Mouse (Mus musculus) gastrocnemius, postnatal 14 days (tissue): Measurements from ENCODE around the gene Slc2a5. TPM values are rescaled to one million over a fixed set of nuclear protein-coding genes. Genes with fewer than 3 reads are reported as not detected.

Experiments used
- DNase-seq: peaks from one replicate; pipeline ENCODE4 v3.0.0; 2021; ENCODE audit warnings: mixed read lengths
- intact Hi-C: fragments of 180-260 bp; cut with DNase I; formaldehyde crosslinking; loops from one replicate; pipeline ENCODE4 v1.15.1; 2025; ENCODE audit warnings: low total_unique reads
- total RNA-seq, 2 experiments: library from RNA; stranded (reverse); gene quantifications; 2 replicates each; pipeline ENCODE4 v1.2.3; 2021

Slc2a5 gene
- total RNA-seq, 2 experiments from 2014 or later = 0.49 to 0.58 TPM

GRCm38 (mm10) chr4:150177122-150177521 lies 58.0 kb downstream of the Slc2a5 start:
- intact Hi-C loops = no loop called here
- no peak for DNase-seq

- no peak for DNase-seq
- intact Hi-C loops = no loop called here
Observed at GRCm38 (mm10) chr4:150178131-150178530, 59.0 kb downstream of the Slc2a5 start.

- intact Hi-C loops = loop anchor here (2.0 kb wide), 1 partner anchor 31 kb away; no protein-coding TSS in a partner anchor
- DNase-seq = no peak
Observed at GRCm38 (mm10) chr4:150181304-150181703, 62.2 kb downstream of the Slc2a5 start.

- intact Hi-C loops = no loop called here
- no peak for DNase-seq
Observed at GRCm38 (mm10) chr4:150188236-150188635, 69.2 kb downstream of the Slc2a5 start.

- no peak for DNase-seq
- intact Hi-C loops = no loop called here
Observed at GRCm38 (mm10) chr4:150192199-150192598, 73.1 kb downstream of the Slc2a5 start.

Other genes with a start within 250 kb of the Slc2a5 start
- gene Spsb1, start 164.2 kb upstream of the Slc2a5 start, total RNA-seq = 10 to 100 TPM; 12.9 to 20.1 TPM
- 10 to 100 TPM; 48.5 to 62.8 TPM for gene H6pd, start 110.3 kb upstream of the Slc2a5 start, total RNA-seq
- gene Gpr157, start 31.9 kb upstream of the Slc2a5 start, total RNA-seq = 10 to 100 TPM; 19.3 to 20.2 TPM
- not detected for gene Slc2a7, start 29.7 kb downstream of the Slc2a5 start, total RNA-seq
- under 1 TPM in 1 of 2 experiments, not detected in 1; 0.29 TPM for gene Car6, start 82.0 kb downstream of the Slc2a5 start, total RNA-seq
- gene Eno1, start 117.4 kb downstream of the Slc2a5 start, total RNA-seq = 100 to 1,000 TPM; 371 to 430 TPM
- 10 to 100 TPM; 44.4 to 52.1 TPM for gene Rere, start 162.4 kb downstream of the Slc2a5 start, total RNA-seq